ENCODE assay signal across 9 mouse cellular contexts in the genomic region with DNA sequence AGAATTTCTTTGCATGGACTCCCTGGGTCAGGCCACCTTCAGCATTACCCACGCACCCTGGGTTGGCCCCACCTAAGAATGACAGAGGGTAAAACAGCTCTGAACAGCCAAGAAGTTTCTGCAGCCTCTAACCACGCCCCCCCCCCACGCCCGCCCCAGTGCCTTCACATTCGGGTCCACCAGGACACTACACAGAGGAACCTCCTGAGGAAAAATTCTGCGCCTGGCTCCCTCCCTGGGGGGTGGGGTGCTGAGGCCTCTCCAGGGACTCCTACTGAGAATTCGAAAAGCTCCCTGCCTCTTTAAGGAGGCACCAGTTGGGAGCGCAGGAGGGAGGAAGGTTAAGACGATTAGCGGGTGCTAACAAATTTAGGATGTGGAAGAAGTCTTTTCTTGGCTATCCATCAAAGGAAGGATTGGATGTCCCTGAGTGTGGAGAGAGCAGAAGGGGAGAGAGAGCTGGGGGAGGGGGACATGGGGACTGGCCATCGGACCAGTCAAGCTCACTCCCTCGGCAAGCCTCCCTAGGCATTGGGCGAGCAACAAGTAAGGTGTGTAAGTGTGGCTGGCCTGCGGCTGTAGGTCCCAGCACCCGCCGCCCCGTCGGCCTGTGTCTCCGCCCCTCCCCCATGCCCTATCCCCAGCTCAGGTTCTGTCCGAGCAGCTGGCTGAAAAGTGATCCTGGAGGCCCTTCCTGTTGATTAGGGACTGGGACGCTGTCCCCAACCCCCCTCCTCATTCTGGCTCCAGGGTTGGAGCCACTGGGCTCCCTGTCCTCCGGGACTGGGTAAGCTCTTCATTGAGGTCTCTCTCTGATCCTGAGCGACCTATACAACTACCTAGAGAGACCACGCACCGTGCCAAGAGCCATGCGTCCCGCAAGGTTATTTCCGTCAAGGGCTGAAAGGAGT. TPM values are rescaled to one million over a fixed set of nuclear protein-coding genes. Genes with fewer than 3 reads are reported as not detected.
DNase-seq lines count a peak whose midpoint lies in the region; ATAC-seq lines count a peak whose summit lies in the region.
"Had no signal": no experiment of that assay in that cellular context is flagged by ENCODE, and none has a peak within 500 bp of the region (broad histone marks: within the 10 kb centered on the region; RNA-seq: fewer than 3 reads in every experiment).

No protein-coding gene starts in this region.

- no peaks in the 10 kb centered on the region for H3K27me3 ChIP-seq in heart, embryonic 12.5 days (replicated peaks)
- H3K27me3 ChIP-seq in forebrain, embryonic 10.5 days (ENCODE audit: poor library complexity, severe bottlenecking) = peaks cover 49% of the 10 kb centered on the region
- H3K27me3 ChIP-seq in intestine, embryonic 14.5 days (replicated peaks; ENCODE audit: control insufficient read depth, insufficient read depth, low read length) = no peaks in the 10 kb centered on the region
- no peaks in the 10 kb centered on the region for H3K27me3 ChIP-seq in midbrain, embryonic 16.5 days (ENCODE audit: control insufficient read depth, insufficient read depth, low read depth, low read length)

- peak overlapping the region; percentile 35 for H3K4me3 ChIP-seq in heart, embryonic 12.5 days
- H3K4me3 ChIP-seq in forebrain, embryonic 10.5 days = peak overlapping the region; percentile 46
- H3K4me3 ChIP-seq in intestine, embryonic 14.5 days (ENCODE audit: low read depth, low read length) = peak overlapping the region; percentile 21
- peak overlapping the region; percentile 20 for H3K4me3 ChIP-seq in midbrain, embryonic 16.5 days (ENCODE audit: low read depth, low read length)
- H3K4me3 ChIP-seq: myocyte had no signal

- peak; percentile 22; the same call in 1 of the 2 replicates for ATAC-seq in heart, embryonic 12.5 days (ENCODE audit: insufficient number of reproducible peaks, low FRiP score)
- peak; percentile 55; the same call in 1 of the 2 replicates for ATAC-seq in intestine, embryonic 14.5 days (replicated peaks; ENCODE audit: low FRiP score, low TSS enrichment, low read depth)
- peak; percentile 56; the same call in 1 of the 2 replicates for ATAC-seq in midbrain, embryonic 16.5 days

- 1% methylated on average over 28 of the region's 28 CpGs for WGBS in heart, embryonic 12.5 days
- WGBS in forebrain, embryonic 10.5 days = 1% methylated on average over 28 of the region's 28 CpGs
- 5% methylated on average over 28 of the region's 28 CpGs for WGBS in intestine, embryonic 14.5 days
- 2% methylated on average over 28 of the region's 28 CpGs for WGBS in midbrain, embryonic 16.5 days

- 0 out of 2 replicates have a peak, but pooled peaks cover 4% of the 10 kb centered on the region for H3K9me3 ChIP-seq in heart, embryonic 12.5 days (replicated peaks)
- no peaks in the 10 kb centered on the region for H3K9me3 ChIP-seq in forebrain, embryonic 10.5 days
- H3K9me3 ChIP-seq in intestine, embryonic 14.5 days (ENCODE audit: control insufficient read depth, low read length) = no peaks in the 10 kb centered on the region
- no peaks in the 10 kb centered on the region for H3K9me3 ChIP-seq in midbrain, embryonic 16.5 days (replicated peaks; ENCODE audit: control insufficient read depth, low read length, poor library complexity, severe bottlenecking)

- DNase-seq in heart, adult 9 months (ENCODE audit: low spot score in 2 of 2) = no peak
- peak; percentile 34 for DNase-seq in forebrain, embryonic 10.5 days (ENCODE audit: extremely low spot score, low spot score)
- DNase-seq in intestine, embryonic 14.5 days (ENCODE audit: low spot score) = peak; percentile 72
- DNase-seq in left cerebral cortex, postnatal 4 days = no peak
- DNase-seq in layer of hippocampus, adult 9-10 months (ENCODE audit: low spot score) = no peak
- DNase-seq in left cerebral cortex, adult 9 months (ENCODE audit: low spot score in 2 of 2) = no peak

- no peaks in the 10 kb centered on the region for H3K36me3 ChIP-seq in heart, embryonic 12.5 days
- H3K36me3 ChIP-seq in forebrain, embryonic 10.5 days (replicated peaks) = no peaks in the 10 kb centered on the region
- H3K36me3 ChIP-seq in intestine, embryonic 14.5 days (ENCODE audit: control insufficient read depth, insufficient read depth, low read length) = no peaks in the 10 kb centered on the region
- H3K36me3 ChIP-seq in midbrain, embryonic 16.5 days (ENCODE audit: control insufficient read depth, insufficient read depth, low read length) = no peaks in the 10 kb centered on the region

- H3K9ac ChIP-seq in heart, embryonic 12.5 days = peak overlapping the region; percentile 50
- H3K9ac ChIP-seq in intestine, embryonic 14.5 days (ENCODE audit: low read length) = no peak overlapping the region
- H3K9ac ChIP-seq in midbrain, embryonic 16.5 days (ENCODE audit: low read depth, low read length) = no peak overlapping the region; the same call in 1 of the 2 replicates

- peak overlapping the region; percentile 71 for H3K4me2 ChIP-seq in heart, embryonic 12.5 days
- peak overlapping the region; percentile 45 for H3K4me2 ChIP-seq in intestine, embryonic 14.5 days (ENCODE audit: low read length)
- H3K4me2 ChIP-seq in midbrain, embryonic 16.5 days (ENCODE audit: low read length) = peak overlapping the region; percentile 49

- peaks cover 57% of the 10 kb centered on the region for H3K4me1 ChIP-seq in heart, embryonic 12.5 days (replicated peaks)
- peaks cover 43% of the 10 kb centered on the region for H3K4me1 ChIP-seq in forebrain, embryonic 10.5 days
- peaks cover 17% of the 10 kb centered on the region for H3K4me1 ChIP-seq in intestine, embryonic 14.5 days (replicated peaks; ENCODE audit: control insufficient read depth, insufficient read depth, low read length)
- peaks cover 11% of the 10 kb centered on the region for H3K4me1 ChIP-seq in midbrain, embryonic 16.5 days (ENCODE audit: control insufficient read depth, insufficient read depth, low read length)

- peak overlapping the region; percentile 52 for H3K27ac ChIP-seq in heart, embryonic 12.5 days (ENCODE audit: poor library complexity, severe bottlenecking)
- peak overlapping the region; percentile 66 for H3K27ac ChIP-seq in forebrain, embryonic 10.5 days
- H3K27ac ChIP-seq in intestine, embryonic 14.5 days (ENCODE audit: low read depth) = peak overlapping the region; percentile 54; the same call in 1 of the 2 replicates
- no peak overlapping the region for H3K27ac ChIP-seq in midbrain, embryonic 16.5 days (ENCODE audit: low read length)

- intact Hi-C loops in left cerebral cortex, postnatal 4 days (cut with DNase I) = no loop called here

RNA-seq across cellular contexts. Expression of a gene that starts 42.4 kb away (rescaled TPM):
- polyA plus RNA-seq in heart, embryonic 12.5 days (2016; fragmentation: Nextera tagmentation; extraction: Ambion mirVana) = 20.6 and 24.2 TPM in 2 replicates
- polyA plus RNA-seq in forebrain, embryonic 10.5 days (2016; fragmentation: Nextera tagmentation; extraction: Ambion mirVana) = 3.2 and 3.4 TPM in 2 replicates
- 6.0 and 7.4 TPM in 2 replicates for polyA plus RNA-seq in intestine, embryonic 14.5 days (2014; fragmentation: Nextera tagmentation; extraction: Ambion mirVana)
- polyA plus RNA-seq in midbrain, embryonic 16.5 days (2015; fragmentation: Nextera tagmentation; extraction: Ambion mirVana) = 1.2 and 1.5 TPM in 2 replicates
- 1 to 10 TPM; 2.1 to 2.4 TPM for total RNA-seq in left cerebral cortex, postnatal 4 days (2021)

Comparison
In these comparisons a context has a peak if more than half of its experiments do, and no peak if none do; other contexts are left out.
1. DNase-seq: peak in forebrain, embryonic 10.5 days (single experiment) and intestine, embryonic 14.5 days (single experiment); none in heart, adult 9 months (0 of 2), left cerebral cortex, postnatal 4 days (single experiment), layer of hippocampus, adult 9-10 months (single experiment) and left cerebral cortex, adult 9 months (0 of 2).
2. Peak in every context shown above with its lines, with median percentiles within 50 percentile points of each other: ATAC-seq, H3K4me2 ChIP-seq and H3K4me3 ChIP-seq.